Mouse (Mus musculus): ENCODE results near the gene Ntm. TPM values are rescaled to one million over a fixed set of nuclear protein-coding genes. Genes with fewer than 3 reads are reported as not detected.
A peak's percentile ranks its signal among the peaks of the same experiment; 100 is the strongest.

Gene Ntm
- polyA plus RNA-seq, 1 experiment from 2014 or later: 61.4 TPM

DNA sequence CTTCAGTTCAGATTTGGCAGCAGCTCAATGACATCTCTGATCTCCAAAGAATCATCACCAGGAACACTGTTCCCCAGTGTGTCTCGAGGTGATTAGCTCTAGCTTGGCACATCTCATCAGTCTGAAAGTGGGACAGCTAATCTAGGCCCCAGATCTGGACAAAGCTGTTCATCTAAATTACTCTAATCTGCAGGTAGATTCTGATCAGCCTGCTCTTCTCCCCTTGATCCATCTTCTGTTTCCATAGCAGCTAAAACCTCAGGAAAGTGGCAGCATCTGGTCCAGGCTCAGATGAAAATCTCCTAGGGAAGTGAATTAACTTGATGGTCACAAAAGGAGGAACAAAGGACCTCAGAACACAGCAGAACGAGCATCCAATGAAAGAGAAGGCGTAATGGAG is 856.2 kb downstream of the Ntm start:
- Histone ChIP-seq H3K4me2 (no peak overlapping the region), H3K4me1 (peaks cover 9% of the 10 kb centered on the region), H3K4me3 (no peak overlapping the region), H3K9me3 (replicated peaks) (no peaks in the 10 kb centered on the region), H3K36me3 (ENCODE audit: poor library complexity, severe bottlenecking) (no peaks in the 10 kb centered on the region), H3K27ac (no peak overlapping the region), H3K27me3 (no peaks in the 10 kb centered on the region), H3K9ac (no peak overlapping the region)
- WGBS: 54% methylated on average over 3 of the region's 3 CpGs
- ATAC-seq: no peak

DNA sequence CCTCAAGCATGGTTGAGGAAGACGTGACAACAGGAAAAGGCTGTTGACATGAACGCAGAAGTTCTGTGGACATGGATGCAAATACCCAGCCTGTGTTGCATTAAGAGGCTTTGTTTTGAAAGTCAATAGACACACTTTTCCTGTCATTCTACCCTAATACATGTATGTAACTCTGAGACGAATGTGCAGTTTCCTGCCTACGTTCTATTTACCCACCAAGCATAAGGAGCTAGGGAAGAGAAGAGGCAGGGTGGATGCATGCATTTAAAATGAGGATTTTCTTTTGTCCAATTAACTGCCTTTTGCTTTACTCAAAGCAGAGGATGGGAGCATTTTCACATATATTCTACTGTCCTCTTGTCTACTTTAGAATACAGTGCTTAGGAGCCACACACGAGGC is 858.5 kb downstream of the Ntm start:
- H3K27me3 ChIP-seq: no peaks in the 10 kb centered on the region
- no peaks in the 10 kb centered on the region for H3K9me3 ChIP-seq (replicated peaks)
- no peaks in the 10 kb centered on the region for H3K36me3 ChIP-seq (ENCODE audit: poor library complexity, severe bottlenecking)
- no peak overlapping the region for H3K4me2 ChIP-seq
- H3K4me3 ChIP-seq: no peak overlapping the region
- 78% methylated on average over 5 of the region's 5 CpGs for WGBS
- no peak overlapping the region for H3K9ac ChIP-seq
- peaks cover 7% of the 10 kb centered on the region for H3K4me1 ChIP-seq
- 0 out of 2 replicates have a peak overlapping the region, but pooled peaks have one; percentile 40 for H3K27ac ChIP-seq
- ATAC-seq: peak; percentile 48; the same call in 1 of the 2 replicates

DNA sequence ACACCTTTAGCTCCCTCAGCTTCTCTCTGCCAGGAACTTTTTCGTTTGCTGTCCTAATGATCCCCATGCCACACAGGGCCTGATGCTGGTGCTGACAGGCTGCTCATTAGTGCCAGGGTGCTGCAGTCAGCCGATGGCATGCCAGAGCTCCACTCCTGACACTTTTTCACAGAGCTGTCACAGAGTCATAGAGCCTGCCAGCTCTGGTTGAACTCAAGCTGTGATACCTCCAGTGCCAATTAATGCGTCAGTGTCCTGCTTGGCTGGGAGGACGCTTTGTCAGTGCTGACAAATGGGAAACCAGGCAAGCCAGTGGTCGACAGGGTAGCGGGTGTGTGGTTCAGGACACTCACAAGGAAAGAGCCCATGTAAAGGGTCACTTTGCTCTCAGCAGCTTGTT is 858.9 kb downstream of the Ntm start:
- ATAC-seq: peak; percentile 97
- H3K9me3 ChIP-seq (replicated peaks): no peaks in the 10 kb centered on the region

DNA sequence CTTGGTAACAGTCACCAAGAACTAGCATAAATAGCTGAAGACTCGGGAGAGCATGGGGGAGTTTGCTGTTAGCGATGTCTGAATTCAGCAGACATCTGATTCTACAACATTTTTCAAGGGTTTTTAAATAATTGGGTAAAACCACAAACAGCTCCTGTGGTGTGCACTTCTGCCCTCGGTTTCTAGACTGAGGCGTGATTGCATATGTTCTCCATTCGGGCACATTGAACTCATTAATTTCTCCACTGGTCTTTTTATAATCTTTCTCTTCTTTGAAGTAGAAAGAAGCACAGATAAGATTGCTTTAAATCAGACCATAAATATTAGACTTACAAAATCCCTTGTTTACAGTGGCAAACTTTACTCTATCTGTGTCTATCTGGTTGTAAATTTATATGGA is 862.3 kb downstream of the Ntm start:
- no peaks in the 10 kb centered on the region for H3K9me3 ChIP-seq (replicated peaks)
- H3K27ac ChIP-seq: no peak overlapping the region
- 86% methylated on average over 5 of the region's 5 CpGs for WGBS
- ATAC-seq: no peak
- H3K4me1 ChIP-seq: peaks cover 7% of the 10 kb centered on the region
- H3K9ac ChIP-seq: no peak overlapping the region
- no peaks in the 10 kb centered on the region for H3K36me3 ChIP-seq (ENCODE audit: poor library complexity, severe bottlenecking)
- no peak overlapping the region for H3K4me2 ChIP-seq
- H3K27me3 ChIP-seq: no peaks in the 10 kb centered on the region
- no peak overlapping the region for H3K4me3 ChIP-seq

More for the DNA sequence above, 858.9 kb downstream of the Ntm start:
- Histone ChIP-seq H3K27ac (0 out of 2 replicates have a peak overlapping the region, but pooled peaks have one; percentile 40), H3K4me2 (no peak overlapping the region), H3K4me3 (no peak overlapping the region), H3K27me3 (no peaks in the 10 kb centered on the region), H3K4me1 (peaks cover 7% of the 10 kb centered on the region), H3K9ac (no peak overlapping the region), H3K36me3 (ENCODE audit: poor library complexity, severe bottlenecking) (no peaks in the 10 kb centered on the region)
- 38% methylated on average over 6 of the region's 6 CpGs for WGBS

DNA sequence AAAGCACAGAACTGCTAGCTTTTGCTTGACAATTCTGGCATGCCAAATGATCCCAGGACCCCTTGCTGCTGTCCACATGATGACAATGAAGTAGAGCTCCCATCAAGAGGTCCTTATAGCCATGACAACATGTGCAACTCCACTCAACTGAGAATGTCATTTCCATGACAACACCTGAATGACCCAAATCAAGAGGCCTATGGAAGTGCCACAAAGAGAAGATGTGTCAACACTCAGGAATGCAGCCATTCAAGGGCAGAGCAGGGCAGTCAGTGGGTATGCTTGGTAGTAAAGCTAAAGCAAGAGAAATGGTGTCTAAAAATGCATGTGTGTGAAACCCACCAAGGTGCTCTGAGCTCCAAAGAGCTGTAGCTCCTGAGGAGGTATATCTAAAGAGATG is 870.5 kb downstream of the Ntm start:
- H3K9ac ChIP-seq: no peak overlapping the region
- H3K36me3 ChIP-seq (ENCODE audit: poor library complexity, severe bottlenecking): no peaks in the 10 kb centered on the region
- H3K4me2 ChIP-seq: no peak overlapping the region
- H3K9me3 ChIP-seq (replicated peaks): no peaks in the 10 kb centered on the region
- peaks cover 13% of the 10 kb centered on the region for H3K4me1 ChIP-seq
- ATAC-seq: no peak
- no peak overlapping the region for H3K4me3 ChIP-seq
- no peak overlapping the region for H3K27ac ChIP-seq
- no peaks in the 10 kb centered on the region for H3K27me3 ChIP-seq

DNA sequence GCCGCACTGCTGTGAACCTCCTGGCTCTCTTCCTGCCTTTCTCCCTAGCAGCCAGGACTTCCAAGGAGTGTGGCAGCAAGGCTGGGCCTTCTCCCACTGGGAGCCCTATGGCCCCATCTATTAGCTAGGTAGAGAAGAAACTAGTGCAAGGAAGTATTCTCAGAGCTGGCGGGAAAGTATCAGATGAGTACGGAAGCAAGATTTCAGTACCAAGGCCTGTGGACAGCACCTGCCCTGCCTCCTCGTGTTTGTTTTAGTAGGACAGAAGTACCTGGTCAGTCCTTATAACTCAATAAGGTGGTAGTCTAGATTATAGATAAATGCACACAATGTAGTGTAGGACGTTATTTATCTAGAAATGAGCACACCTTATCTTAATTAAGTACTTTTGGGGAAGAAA is 874.3 kb downstream of the Ntm start:
- no peaks in the 10 kb centered on the region for H3K9me3 ChIP-seq (replicated peaks)
- H3K27ac ChIP-seq: no peak overlapping the region
- H3K4me2 ChIP-seq: no peak overlapping the region
- WGBS: 67% methylated on average over 5 of the region's 5 CpGs
- H3K36me3 ChIP-seq (ENCODE audit: poor library complexity, severe bottlenecking): no peaks in the 10 kb centered on the region
- no peaks in the 10 kb centered on the region for H3K27me3 ChIP-seq
- H3K4me1 ChIP-seq: peaks cover 21% of the 10 kb centered on the region
- no peak for ATAC-seq
- no peak overlapping the region for H3K4me3 ChIP-seq
- no peak overlapping the region for H3K9ac ChIP-seq

DNA sequence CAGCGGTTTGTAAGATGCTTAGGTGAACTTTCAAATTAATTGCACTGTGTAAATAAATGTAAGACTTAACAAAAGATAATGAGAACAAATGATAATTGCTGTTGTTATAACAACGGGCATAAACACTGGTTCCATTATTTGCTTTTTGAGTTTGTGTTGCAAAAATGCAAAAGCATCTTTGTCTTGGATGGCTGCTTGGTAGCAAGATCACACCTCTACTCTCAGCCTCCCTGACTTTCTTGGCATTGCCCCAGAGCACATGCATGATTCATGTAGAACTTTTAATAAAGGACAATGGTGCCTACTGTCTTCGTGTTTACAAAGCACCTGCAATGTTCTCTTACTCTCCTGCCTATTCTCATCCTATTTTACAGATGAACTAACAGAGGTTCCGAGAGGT is 875.3 kb downstream of the Ntm start:
- no peak overlapping the region for H3K27ac ChIP-seq
- H3K27me3 ChIP-seq: no peaks in the 10 kb centered on the region
- WGBS: 19% methylated on average over 4 of the region's 4 CpGs
- ATAC-seq: no peak
- no peaks in the 10 kb centered on the region for H3K9me3 ChIP-seq (replicated peaks)
- H3K9ac ChIP-seq: no peak overlapping the region
- H3K4me2 ChIP-seq: no peak overlapping the region
- H3K4me3 ChIP-seq: no peak overlapping the region
- H3K36me3 ChIP-seq (ENCODE audit: poor library complexity, severe bottlenecking): no peaks in the 10 kb centered on the region
- peaks cover 21% of the 10 kb centered on the region for H3K4me1 ChIP-seq

DNA sequence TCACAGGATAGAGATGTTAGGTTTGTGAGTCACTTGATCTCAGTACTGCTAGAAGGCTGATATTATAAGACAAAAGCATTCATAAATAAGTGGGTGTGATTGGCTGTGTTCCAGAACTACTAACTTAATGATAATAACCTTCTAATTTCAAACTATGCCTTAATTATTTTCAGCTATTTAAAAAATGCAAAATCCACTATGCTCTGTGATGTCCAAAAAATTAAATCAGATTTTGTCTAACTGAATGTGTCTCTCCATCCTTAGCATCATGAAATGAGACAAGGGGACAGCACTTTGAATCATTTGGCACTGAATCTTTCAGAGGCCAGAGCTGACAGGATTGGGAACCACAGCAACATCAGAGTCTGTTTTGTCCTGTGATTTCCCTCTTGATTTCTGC is 875.8 kb downstream of the Ntm start:
- Histone ChIP-seq H3K4me3 (no peak overlapping the region), H3K9me3 (replicated peaks) (no peaks in the 10 kb centered on the region), H3K4me2 (no peak overlapping the region)

DNA sequence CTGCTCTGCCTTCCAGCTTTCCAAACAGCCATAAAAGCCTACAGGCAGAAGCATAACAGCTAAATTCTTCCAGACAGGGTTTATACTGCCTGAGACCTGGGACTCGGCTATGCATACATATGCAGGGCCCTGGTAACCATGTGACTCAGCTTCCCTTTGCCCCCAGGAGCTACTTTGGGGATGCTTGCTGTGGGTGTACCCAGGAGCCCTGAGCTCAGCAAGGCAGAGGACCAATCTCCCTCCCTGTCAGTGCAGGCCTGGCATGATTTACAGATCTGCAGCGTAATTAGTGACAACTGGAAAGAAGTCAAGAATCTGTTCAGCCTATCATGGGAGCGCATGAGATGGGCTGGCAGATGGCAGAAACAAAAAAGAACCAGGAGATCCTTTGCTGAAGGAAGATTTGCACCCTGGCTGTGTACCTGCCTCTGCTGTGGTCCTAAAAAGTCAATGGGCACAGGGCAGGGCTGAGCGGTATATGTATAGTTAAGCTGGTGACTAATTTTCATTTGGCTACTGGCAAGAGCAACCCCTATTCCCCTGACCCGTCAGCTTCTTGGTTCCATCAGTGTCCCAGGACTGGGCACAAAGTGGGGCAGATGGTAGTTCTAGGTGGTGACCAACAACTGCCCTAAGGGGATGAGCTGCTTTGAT is 886.9 kb downstream of the Ntm start:
- 71% methylated on average over 5 of the region's 5 CpGs for WGBS
- no peaks in the 10 kb centered on the region for H3K27me3 ChIP-seq
- H3K4me1 ChIP-seq: peaks cover 14% of the 10 kb centered on the region
- H3K4me3 ChIP-seq: no peak overlapping the region
- no peak overlapping the region for H3K9ac ChIP-seq
- no peaks in the 10 kb centered on the region for H3K36me3 ChIP-seq (ENCODE audit: poor library complexity, severe bottlenecking)
- ATAC-seq: peak; percentile 86
- H3K27ac ChIP-seq: 0 out of 2 replicates have a peak overlapping the region, but pooled peaks have one; percentile 40
- H3K4me2 ChIP-seq: no peak overlapping the region
- no peaks in the 10 kb centered on the region for H3K9me3 ChIP-seq (replicated peaks)

More for the DNA sequence above, 875.8 kb downstream of the Ntm start:
- no peaks in the 10 kb centered on the region for H3K36me3 ChIP-seq (ENCODE audit: poor library complexity, severe bottlenecking)
- no peaks in the 10 kb centered on the region for H3K27me3 ChIP-seq
- H3K27ac ChIP-seq: no peak overlapping the region
- peaks cover 21% of the 10 kb centered on the region for H3K4me1 ChIP-seq
- H3K9ac ChIP-seq: no peak overlapping the region
- ATAC-seq: no peak

DNA sequence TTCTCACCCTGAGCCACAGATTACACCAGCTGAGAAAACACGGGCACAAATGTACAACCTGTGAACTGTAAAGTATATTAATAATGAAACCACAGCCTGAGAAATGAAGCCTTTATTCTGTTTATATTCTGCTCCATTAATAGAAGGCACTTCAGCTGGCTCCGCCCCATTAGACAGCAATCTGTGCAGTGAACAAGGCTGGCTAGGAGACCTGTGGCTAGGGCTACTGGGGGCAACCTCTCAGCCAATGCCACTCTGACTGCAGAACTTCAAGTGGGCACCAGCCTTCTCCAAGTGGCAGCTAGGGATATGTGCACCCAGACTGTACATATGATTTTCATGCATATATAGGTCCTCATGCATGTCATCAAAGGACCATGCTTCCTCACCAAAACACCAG is 887.7 kb downstream of the Ntm start:
- Histone ChIP-seq H3K9me3 (replicated peaks) (no peaks in the 10 kb centered on the region), H3K27ac (no peak overlapping the region), H3K9ac (no peak overlapping the region), H3K4me1 (peaks cover 15% of the 10 kb centered on the region), H3K36me3 (ENCODE audit: poor library complexity, severe bottlenecking) (no peaks in the 10 kb centered on the region), H3K4me3 (no peak overlapping the region), H3K27me3 (no peaks in the 10 kb centered on the region), H3K4me2 (no peak overlapping the region)
- no peak for ATAC-seq
- 88% methylated on average over 2 of the region's 2 CpGs for WGBS

DNA sequence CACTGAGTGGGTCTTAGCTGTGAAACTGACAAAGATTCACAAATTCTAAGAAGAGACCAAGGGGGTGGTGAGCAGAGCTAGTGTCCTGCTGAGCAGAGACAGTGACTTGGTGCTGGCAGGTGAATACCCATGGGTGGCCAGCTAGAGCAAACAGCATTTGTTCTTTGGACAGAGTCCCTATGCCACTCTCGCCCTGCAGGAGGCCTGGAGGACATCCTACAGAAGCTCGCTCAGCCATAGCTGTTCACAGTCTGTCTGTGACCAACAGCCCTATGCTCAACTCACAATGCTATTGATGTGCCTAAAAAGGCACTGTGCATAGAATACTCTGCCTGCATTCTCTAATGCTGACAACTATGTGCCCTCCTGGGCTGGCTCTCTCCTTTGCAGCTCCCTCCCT is 888.4 kb downstream of the Ntm start:
- Histone ChIP-seq H3K9me3 (replicated peaks) (no peaks in the 10 kb centered on the region), H3K4me2 (no peak overlapping the region), H3K27ac (no peak overlapping the region), H3K27me3 (no peaks in the 10 kb centered on the region), H3K9ac (no peak overlapping the region), H3K4me3 (no peak overlapping the region), H3K36me3 (ENCODE audit: poor library complexity, severe bottlenecking) (no peaks in the 10 kb centered on the region), H3K4me1 (peaks cover 15% of the 10 kb centered on the region)
- WGBS: 78% methylated on average over 2 of the region's 2 CpGs
- no peak for ATAC-seq

DNA sequence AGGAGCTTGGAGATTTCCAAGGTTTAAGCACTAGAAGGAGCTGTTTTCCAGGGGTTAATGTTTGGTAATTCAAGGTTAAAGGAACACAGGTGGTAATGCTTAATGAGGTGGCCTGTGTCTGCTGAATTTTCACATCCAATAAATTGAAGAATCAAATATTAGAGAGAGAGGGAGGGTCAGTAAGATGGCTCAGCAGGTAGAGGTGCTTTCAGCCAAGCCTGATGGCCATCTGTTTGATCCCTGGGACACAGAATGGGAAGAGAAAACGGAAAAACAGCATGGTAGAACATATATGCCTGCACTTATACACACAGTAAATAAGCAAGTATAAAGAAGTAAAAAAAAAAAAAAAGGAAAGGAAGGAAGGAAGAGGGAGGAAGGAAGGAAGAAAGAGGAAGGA is 890.9 kb downstream of the Ntm start:
- H3K9ac ChIP-seq: no peak overlapping the region
- H3K9me3 ChIP-seq (replicated peaks): no peaks in the 10 kb centered on the region
- 79% methylated on average over 1 of the region's 1 CpGs for WGBS
- H3K27me3 ChIP-seq: no peaks in the 10 kb centered on the region
- H3K36me3 ChIP-seq (ENCODE audit: poor library complexity, severe bottlenecking): no peaks in the 10 kb centered on the region
- no peak for ATAC-seq
- no peak overlapping the region for H3K4me3 ChIP-seq
- no peak overlapping the region for H3K27ac ChIP-seq
- H3K4me1 ChIP-seq: peaks cover 15% of the 10 kb centered on the region
- no peak overlapping the region for H3K4me2 ChIP-seq

DNA sequence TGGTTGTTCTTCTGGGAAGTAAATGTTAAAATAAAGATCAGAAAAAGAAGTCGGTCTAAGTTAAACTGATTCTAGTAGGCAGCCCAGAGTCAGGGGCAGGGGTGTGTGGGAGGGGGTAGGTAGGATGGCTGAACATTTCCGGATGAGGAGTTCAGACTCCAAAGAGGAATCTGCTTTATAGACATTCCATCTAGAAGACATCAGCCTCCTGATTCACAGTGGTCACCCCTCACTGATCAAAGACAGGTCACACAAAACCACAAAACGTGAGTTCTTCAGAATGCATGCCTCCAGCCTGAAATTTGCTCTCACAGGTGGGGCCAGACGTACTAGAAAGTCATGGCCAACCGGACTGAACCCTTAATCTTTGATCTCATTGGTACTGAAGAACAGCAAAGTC is 895.4 kb downstream of the Ntm start:
- H3K9me3 ChIP-seq (replicated peaks): no peaks in the 10 kb centered on the region
- H3K4me3 ChIP-seq: no peak overlapping the region
- no peak overlapping the region for H3K4me2 ChIP-seq
- H3K4me1 ChIP-seq: peaks cover 9% of the 10 kb centered on the region
- 81% methylated on average over 5 of the region's 5 CpGs for WGBS
- H3K27me3 ChIP-seq: no peaks in the 10 kb centered on the region
- no peak overlapping the region for H3K27ac ChIP-seq
- H3K9ac ChIP-seq: no peak overlapping the region
- ATAC-seq: no peak
- no peaks in the 10 kb centered on the region for H3K36me3 ChIP-seq (ENCODE audit: poor library complexity, severe bottlenecking)
